ENCODE assay signal across 8 mouse cellular contexts in genomic region chr9:107982681-107983346, GRCm38 (mm10). TPM values are rescaled to one million over a fixed set of nuclear protein-coding genes. Genes with fewer than 3 reads are reported as not detected.
DNase-seq lines count a peak whose midpoint lies in the region; ATAC-seq and TF ChIP-seq lines count a peak whose summit lies in the region.

TSS of gene Gm20661 (plus strand) at chr9:107983058.

- peak within 1 kb of the TSS; percentile 88 for H3K27ac ChIP-seq in forebrain, embryonic 10.5 days
- H3K27ac ChIP-seq in layer of hippocampus, adult 2 months, result peak within 1 kb of the TSS; percentile 96
- peak within 1 kb of the TSS; percentile 74 for H3K27ac ChIP-seq in small intestine, adult 2 months (ENCODE audit: insufficient read depth, low read depth, low read length)

- H3K4me1 ChIP-seq in forebrain, embryonic 10.5 days, result peaks cover 68% of the 10 kb centered on the region
- H3K4me1 ChIP-seq in small intestine, adult 2 months (ENCODE audit: control insufficient read depth, insufficient read depth, insufficient read length, low read length), result peaks cover 18% of the 10 kb centered on the region

- intact Hi-C loops in heart, postnatal 14 days (cut with DNase I), result no loop called here

- DNase-seq in CD4-positive helper T cell, adult 2 months (ENCODE audit: low read depth, low spot score), result peak; percentile 41
- peak; percentile 40 for DNase-seq in adrenal gland, adult 8-10 months
- DNase-seq in forebrain, embryonic 10.5 days (ENCODE audit: extremely low spot score, low spot score), result peak; percentile 59
- DNase-seq in heart, postnatal 14 days, result peak; percentile 81 to 85
- peak; percentile 53 to 78 for DNase-seq in layer of hippocampus, adult 2 months (ENCODE audit: low spot score in 2 of 2)
- DNase-seq in lung, postnatal 25 days (ENCODE audit: low spot score), result peak; percentile 83

- no peak for ATAC-seq in inflammation-experienced regulatory T-cells, adult 6 months

- H3K9me3 ChIP-seq in forebrain, embryonic 10.5 days, result no peaks in the 10 kb centered on the region

- no peak for TF ChIP-seq CTCF in layer of hippocampus, adult 2 months (conservative IDR thresholded peaks at IDR 0.05)
- TF ChIP-seq CTCF in small intestine, adult 2 months (IDR thresholded peaks at IDR 0.05; ENCODE audit: extremely low read depth, insufficient read length, insufficient replicate concordance, low read depth, low read length), result no peak

- peak within 1 kb of the TSS; percentile 73 for H3K4me3 ChIP-seq in forebrain, embryonic 10.5 days
- peak within 1 kb of the TSS; percentile 81 for H3K4me3 ChIP-seq in layer of hippocampus, adult 2 months
- H3K4me3 ChIP-seq in small intestine, adult 2 months (ENCODE audit: low read depth, low read length), result no peak within 1 kb of the TSS

- H3K27me3 ChIP-seq in forebrain, embryonic 10.5 days (ENCODE audit: poor library complexity, severe bottlenecking), result peaks cover 35% of the 10 kb centered on the region
- no peaks in the 10 kb centered on the region for H3K27me3 ChIP-seq in small intestine, adult 2 months (ENCODE audit: control insufficient read depth, insufficient read depth, low read length)

- no peaks in the 10 kb centered on the region for H3K36me3 ChIP-seq in forebrain, embryonic 10.5 days (replicated peaks)
- peaks cover 46% of the 10 kb centered on the region for H3K36me3 ChIP-seq in small intestine, adult 2 months (ENCODE audit: control insufficient read depth, insufficient read depth, low read length)

- 51% methylated on average over 14 of the region's 14 CpGs for WGBS in forebrain, embryonic 10.5 days
- 62% methylated on average over 14 of the region's 14 CpGs for WGBS in small intestine, adult 2 months

- TF ChIP-seq POLR2A in small intestine, adult 2 months (IDR thresholded peaks at IDR 0.05; ENCODE audit: low read depth, low read length), result no peak

RNA-seq across cellular contexts. Expression of gene Gm20661, which starts in this region (rescaled TPM):
- total RNA-seq in adrenal gland, adult 8-10 months (2022), result under 1 TPM in 3 of 4 experiments, not detected in 1; 0.32 to 0.43 (median 0.37) TPM
- polyA plus RNA-seq in forebrain, embryonic 10.5 days (2016; fragmentation: Nextera tagmentation; extraction: Ambion mirVana), result 0.92 and 1.4 TPM in 2 replicates
- under 1 TPM; 0.61 to 0.65 TPM for total RNA-seq in heart, postnatal 14 days (2021)
- 1 to 10 TPM; 1.1 to 1.7 TPM for total RNA-seq in layer of hippocampus, adult 2 months (2021)
- polyA plus RNA-seq in small intestine, adult 2 months (2012; rRNA removed), result not detected in 2 replicates
- not detected for polyA plus RNA-seq in inflammation-experienced regulatory T-cells, adult 6 months (2017; shearing (Covaris generic))

Comparison
In these comparisons a context has a peak if more than half of its experiments do, and no peak if none do; other contexts are left out.
1. Peak in DNase-seq in adrenal gland, adult 8-10 months; RNA of the gene not detected or under 1 TPM.
2. Peak in DNase-seq in heart, postnatal 14 days; RNA of the gene not detected or under 1 TPM.